Mouse (Mus musculus): ENCODE measurements around the gene Anxa7. TPM values are rescaled to one million over a fixed set of nuclear protein-coding genes. Genes with fewer than 3 reads are reported as not detected.

The Anxa7 gene
- 38.3 and 39.9 TPM in 2 replicates for polyA plus RNA-seq (2015; fragmentation: Nextera tagmentation; extraction: Ambion mirVana)

- 1% methylated on average over 48 of the region's 48 CpGs for WGBS
- Histone ChIP-seq H3K4me1 (peaks cover 7% of the 10 kb centered on the region; the same call in 1 of the 2 replicates), H3K4me2 (peak within 1 kb of the TSS; percentile 70), H3K27ac (peak within 1 kb of the TSS; percentile 45), H3K27me3 (no peaks in the 10 kb centered on the region), H3K9me3 (replicated peaks) (no peaks in the 10 kb centered on the region), H3K9ac (peak within 1 kb of the TSS; percentile 54), H3K36me3 (peaks cover 11% of the 10 kb centered on the region), H3K4me3 (replicated peaks) (peak within 1 kb of the TSS; percentile 65)
- peak; percentile 91 for ATAC-seq (replicated peaks; ENCODE audit: low FRiP score)
Measured at GRCm38 (mm10) chr14:20479291-20480194, at the start of gene Anxa7. TSS of gene Anxa7 (minus strand) at chr14:20480133.

DNA sequence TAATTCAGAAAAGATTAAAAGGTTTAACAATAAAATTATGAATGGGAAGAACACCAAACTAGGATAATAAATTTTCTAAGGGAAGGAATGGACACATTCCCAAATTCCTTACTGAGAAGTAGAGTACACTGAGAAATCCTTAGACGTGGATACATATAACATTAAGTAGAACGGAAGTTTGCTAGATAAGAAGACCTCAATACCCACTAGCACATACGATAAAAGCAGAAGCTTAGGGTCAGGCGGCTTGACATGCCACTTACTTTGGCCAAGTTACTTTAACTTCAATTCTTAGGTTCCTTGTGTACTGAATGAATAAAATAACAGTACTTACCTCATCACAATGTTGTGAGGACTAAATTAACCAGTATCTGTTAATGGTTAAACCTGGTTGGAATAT is 49.7 kb upstream of the Anxa7 start:
- Histone ChIP-seq H3K9ac (no peak overlapping the region), H3K36me3 (peaks cover 11% of the 10 kb centered on the region; the same call in 1 of the 2 replicates), H3K4me2 (no peak overlapping the region), H3K4me1 (no peaks in the 10 kb centered on the region), H3K9me3 (replicated peaks) (no peaks in the 10 kb centered on the region), H3K27me3 (no peaks in the 10 kb centered on the region), H3K27ac (no peak overlapping the region), H3K4me3 (replicated peaks) (no peak overlapping the region)
- no peak for ATAC-seq (replicated peaks; ENCODE audit: low FRiP score)
- 90% methylated on average over 4 of the region's 4 CpGs for WGBS

DNA sequence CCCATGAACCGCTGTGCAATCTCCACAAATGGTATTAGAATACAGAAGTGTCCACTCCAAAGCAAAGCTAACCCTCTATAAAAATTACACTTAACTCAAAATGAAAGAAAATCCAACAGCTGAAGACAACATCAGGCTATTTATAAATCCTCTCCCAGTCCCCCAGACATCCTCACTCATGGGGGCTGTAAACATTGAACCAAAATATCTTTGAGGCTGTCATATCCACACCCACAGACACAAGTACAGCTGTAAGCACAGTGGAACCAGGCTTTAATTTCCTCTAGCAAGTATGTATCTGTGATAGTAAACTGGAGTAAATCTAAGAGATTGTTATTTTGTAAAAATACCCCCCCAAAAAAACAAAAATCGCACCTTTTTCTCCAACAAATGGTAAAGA is 40.2 kb upstream of the Anxa7 start:
- Histone ChIP-seq H3K27me3 (no peaks in the 10 kb centered on the region), H3K4me3 (replicated peaks) (no peak overlapping the region), H3K9me3 (replicated peaks) (no peaks in the 10 kb centered on the region), H3K4me1 (no peaks in the 10 kb centered on the region), H3K27ac (no peak overlapping the region), H3K4me2 (no peak overlapping the region), H3K36me3 (peaks cover 50% of the 10 kb centered on the region), H3K9ac (no peak overlapping the region)
- WGBS, result 95% methylated on average over 2 of the region's 2 CpGs
- ATAC-seq (replicated peaks; ENCODE audit: low FRiP score), result no peak

DNA sequence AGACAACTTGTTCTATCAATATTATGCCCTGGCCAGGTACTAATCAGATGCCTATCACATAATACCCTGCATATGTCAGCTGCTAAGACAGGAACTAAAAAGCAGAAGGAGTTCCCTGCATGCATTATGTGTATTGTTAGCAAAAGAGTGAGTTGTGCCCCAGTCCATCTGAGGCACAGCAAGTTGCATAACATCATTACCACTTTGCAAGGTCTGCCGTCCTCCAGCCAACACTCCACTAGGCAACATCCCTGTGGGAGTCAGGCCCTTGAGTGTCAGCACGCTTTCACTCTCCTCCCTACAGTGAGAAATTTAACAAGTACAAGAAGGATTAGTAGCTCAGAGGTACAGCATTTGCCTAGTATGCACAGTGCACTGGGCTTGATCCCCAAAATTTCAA is 28.5 kb upstream of the Anxa7 start:
- Histone ChIP-seq H3K9me3 (replicated peaks) (no peaks in the 10 kb centered on the region), H3K36me3 (peaks cover 30% of the 10 kb centered on the region)
- 74% methylated on average over 2 of the region's 2 CpGs for WGBS

DNA sequence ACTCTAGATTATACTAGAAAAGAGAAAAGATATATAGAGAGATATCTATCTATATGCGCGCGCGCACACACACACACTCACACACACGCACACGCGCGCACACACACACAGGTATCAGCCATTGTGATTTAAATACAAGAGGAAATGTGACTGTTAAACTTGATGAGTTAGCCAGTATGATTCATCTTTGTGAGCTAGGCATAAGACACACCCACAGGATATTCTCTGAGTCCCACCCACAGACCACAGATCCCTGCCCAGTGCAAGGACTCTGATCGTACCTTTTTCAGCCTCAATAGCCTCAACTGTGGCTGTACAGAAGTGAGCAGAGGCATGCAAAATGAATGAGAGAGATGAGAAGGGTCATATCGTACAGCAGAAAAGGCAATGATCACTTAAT is 23.0 kb upstream of the Anxa7 start:
- WGBS, result 94% methylated on average over 10 of the region's 10 CpGs
- Histone ChIP-seq H3K27me3 (no peaks in the 10 kb centered on the region), H3K4me1 (no peaks in the 10 kb centered on the region), H3K9ac (no peak overlapping the region), H3K27ac (no peak overlapping the region), H3K36me3 (peaks cover 26% of the 10 kb centered on the region), H3K4me3 (replicated peaks) (no peak overlapping the region), H3K9me3 (replicated peaks) (no peaks in the 10 kb centered on the region), H3K4me2 (no peak overlapping the region)
- no peak for ATAC-seq (replicated peaks; ENCODE audit: low FRiP score)

More for the DNA sequence above, 28.5 kb upstream of the Anxa7 start:
- Histone ChIP-seq H3K27ac (no peak overlapping the region), H3K4me3 (replicated peaks) (no peak overlapping the region), H3K4me1 (no peaks in the 10 kb centered on the region), H3K27me3 (no peaks in the 10 kb centered on the region), H3K4me2 (no peak overlapping the region), H3K9ac (no peak overlapping the region)
- no peak for ATAC-seq (replicated peaks; ENCODE audit: low FRiP score)

GRCm38 (mm10) chr14:20499982-20500381 is 20.0 kb upstream of the Anxa7 start:
- Histone ChIP-seq H3K27ac (no peak overlapping the region), H3K27me3 (no peaks in the 10 kb centered on the region), H3K36me3 (peaks cover 38% of the 10 kb centered on the region), H3K4me2 (no peak overlapping the region), H3K4me1 (no peaks in the 10 kb centered on the region), H3K4me3 (replicated peaks) (no peak overlapping the region), H3K9ac (no peak overlapping the region), H3K9me3 (replicated peaks) (no peaks in the 10 kb centered on the region)
- no peak for ATAC-seq (replicated peaks; ENCODE audit: low FRiP score)
- 95% methylated on average over 3 of the region's 3 CpGs for WGBS

DNA sequence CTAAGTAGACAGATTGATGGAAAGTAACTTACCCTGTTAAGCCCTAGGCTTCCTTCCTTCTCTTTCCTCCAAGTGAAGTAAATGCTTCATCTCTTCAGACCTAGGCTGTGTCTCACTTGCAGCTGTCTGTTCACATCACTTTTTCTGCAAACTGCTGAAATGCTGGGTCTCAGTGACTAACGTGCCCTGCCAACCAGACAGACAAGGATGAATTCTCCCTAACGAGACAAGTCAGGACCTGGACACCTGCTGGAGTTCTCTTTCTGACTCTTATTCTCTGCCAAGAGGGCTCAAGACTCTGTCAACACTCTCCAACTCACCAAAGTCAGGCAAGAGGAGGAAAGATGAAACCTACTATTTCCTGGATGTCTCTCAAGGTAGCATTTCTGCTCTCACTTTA is 16.7 kb upstream of the Anxa7 start, which contains the start of gene Mss51:
Gene Mss51 (minus strand): TSS at position 299 of the 400 bp plus-strand sequence.
- Histone ChIP-seq H3K9me3 (replicated peaks) (no peaks in the 10 kb centered on the region), H3K27me3 (no peaks in the 10 kb centered on the region), H3K4me2 (no peak within 1 kb of the TSS), H3K4me1 (no peaks in the 10 kb centered on the region), H3K27ac (no peak within 1 kb of the TSS), H3K4me3 (replicated peaks) (no peak within 1 kb of the TSS), H3K9ac (no peak within 1 kb of the TSS), H3K36me3 (peaks cover 56% of the 10 kb centered on the region)
- 71% methylated on average over 2 of the region's 2 CpGs for WGBS
- no peak for ATAC-seq (replicated peaks; ENCODE audit: low FRiP score)

- peaks cover 3% of the 10 kb centered on the region; the same call in 1 of the 2 replicates for H3K4me1 ChIP-seq
- H3K27me3 ChIP-seq, result no peaks in the 10 kb centered on the region
- whole genome bisulfite sequencing, result 92% methylated on average over 5 of the region's 5 CpGs
- H3K27ac ChIP-seq, result no peak overlapping the region
- H3K9ac ChIP-seq, result no peak overlapping the region
- no peaks in the 10 kb centered on the region for H3K9me3 ChIP-seq (replicated peaks)
- ATAC-seq (replicated peaks; ENCODE audit: low FRiP score), result no peak
- no peak overlapping the region for H3K4me3 ChIP-seq (replicated peaks)
- H3K4me2 ChIP-seq, result no peak overlapping the region
- peaks cover 42% of the 10 kb centered on the region for H3K36me3 ChIP-seq
Measured at GRCm38 (mm10) chr14:20486031-20486430, 6.1 kb upstream of the Anxa7 start.

GRCm38 (mm10) chr14:20482051-20482751 is 2.3 kb upstream of the Anxa7 start:
- Histone ChIP-seq H3K4me3 (replicated peaks) (no peak overlapping the region), H3K9ac (no peak overlapping the region), H3K27me3 (no peaks in the 10 kb centered on the region), H3K4me1 (peaks cover 7% of the 10 kb centered on the region; the same call in 1 of the 2 replicates), H3K36me3 (peaks cover 24% of the 10 kb centered on the region), H3K9me3 (replicated peaks) (no peaks in the 10 kb centered on the region), H3K27ac (no peak overlapping the region), H3K4me2 (no peak overlapping the region)
- 91% methylated on average over 7 of the region's 7 CpGs for WGBS
- ATAC-seq (replicated peaks; ENCODE audit: low FRiP score), result no peak

- Histone ChIP-seq H3K9ac (no peak overlapping the region), H3K27me3 (no peaks in the 10 kb centered on the region), H3K36me3 (peaks cover 20% of the 10 kb centered on the region), H3K4me2 (no peak overlapping the region), H3K27ac (no peak overlapping the region), H3K9me3 (replicated peaks) (no peaks in the 10 kb centered on the region), H3K4me3 (replicated peaks) (no peak overlapping the region), H3K4me1 (peaks cover 7% of the 10 kb centered on the region; the same call in 1 of the 2 replicates)
- ATAC-seq (replicated peaks; ENCODE audit: low FRiP score), result no peak
- WGBS, result 25% methylated on average over 5 of the region's 5 CpGs
Measured at GRCm38 (mm10) chr14:20481211-20481610, 1.3 kb upstream of the Anxa7 start.

GRCm38 (mm10) chr14:20480195-20480579 is 254 bp upstream of the Anxa7 start:
- H3K4me1 ChIP-seq, result peaks cover 7% of the 10 kb centered on the region; the same call in 1 of the 2 replicates
- WGBS, result 44% methylated on average over 1 of the region's 1 CpGs
- ATAC-seq (replicated peaks; ENCODE audit: low FRiP score), result no peak; the same call in 1 of the 2 replicates
- H3K27ac ChIP-seq, result no peak overlapping the region
- H3K9ac ChIP-seq, result peak overlapping the region; percentile 54; the same call in 1 of the 2 replicates
- H3K36me3 ChIP-seq, result peaks cover 16% of the 10 kb centered on the region
- no peaks in the 10 kb centered on the region for H3K27me3 ChIP-seq
- peak overlapping the region; percentile 65 for H3K4me3 ChIP-seq (replicated peaks)
- no peaks in the 10 kb centered on the region for H3K9me3 ChIP-seq (replicated peaks)
- peak overlapping the region; percentile 70 for H3K4me2 ChIP-seq

DNA sequence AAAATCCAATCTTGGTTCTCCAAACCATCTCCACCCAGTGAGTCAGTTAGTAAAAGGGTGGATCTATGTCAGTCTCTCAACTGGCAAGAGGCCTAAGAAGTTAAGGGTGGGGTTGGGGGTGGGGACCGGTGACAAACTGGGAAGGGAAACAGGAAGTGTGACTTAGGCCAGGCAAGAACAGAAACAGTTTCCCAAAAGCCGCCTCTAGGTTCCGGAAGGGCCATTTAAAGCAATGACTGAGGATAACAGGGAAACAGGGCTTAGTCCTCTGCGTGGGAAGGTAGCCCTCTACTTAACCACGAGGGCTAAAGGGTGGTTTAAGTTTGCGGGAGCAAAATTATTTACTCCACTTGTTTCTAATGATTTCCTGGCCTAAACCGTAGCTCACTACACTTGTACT is 1.1 kb downstream of the Anxa7 start:
- WGBS, result 12% methylated on average over 7 of the region's 7 CpGs
- Histone ChIP-seq H3K9me3 (replicated peaks) (no peaks in the 10 kb centered on the region), H3K27me3 (no peaks in the 10 kb centered on the region), H3K9ac (peak overlapping the region; percentile 54; the same call in 1 of the 2 replicates), H3K4me1 (peaks cover 7% of the 10 kb centered on the region; the same call in 1 of the 2 replicates), H3K27ac (peak overlapping the region; percentile 45), H3K4me2 (peak overlapping the region; percentile 70), H3K4me3 (replicated peaks) (peak overlapping the region; percentile 65), H3K36me3 (peaks cover 4% of the 10 kb centered on the region)
- ATAC-seq (replicated peaks; ENCODE audit: low FRiP score), result 0 out of 2 replicates have a peak, but pooled peaks have one; percentile 33
